Mouse (Mus musculus) liver, embryonic 16.5 days (tissue): Measurements from ENCODE around the gene Mllt10. TPM values are rescaled to one million over a fixed set of nuclear protein-coding genes. Genes with fewer than 3 reads are reported as not detected.

ENCODE experiments used
- ATAC-seq: fragments of 200-750 bp; cut with Nextera tagmentation; 2 replicates; pipeline ENCODE4 v1.8.0; 2017; ENCODE audit warnings: low read depth, mild to moderate bottlenecking, moderate number of reproducible peaks, moderate library complexity
- H3K27ac ChIP-seq: fragments of 300-500 bp; sonication (generic); 2 replicates; pipeline ENCODE4 v1.5.1; 2014; ENCODE audit warnings: mild to moderate bottlenecking, low read length
- H3K27me3 ChIP-seq: fragments of 300-500 bp; sonication (generic); 2 replicates; pipeline ENCODE4 v1.6.1; 2014; ENCODE audit warnings: low read depth, low read length, mixed read lengths; ENCODE audit not compliant: control insufficient read depth, insufficient read depth
- H3K36me3 ChIP-seq: fragments of 300-500 bp; sonication (generic); 2 replicates; pipeline ENCODE4 v1.6.1; 2014; ENCODE audit warnings: mild to moderate bottlenecking; ENCODE audit not compliant: control insufficient read depth, insufficient read depth
- H3K4me1 ChIP-seq: fragments of 300-500 bp; sonication (generic); 2 replicates; pipeline ENCODE4 v1.6.1; 2014; ENCODE audit warnings: low read depth, low read length, mixed read lengths; ENCODE audit not compliant: control insufficient read depth
- H3K4me2 ChIP-seq: fragments of 300-500 bp; sonication (generic); 2 replicates; pipeline ENCODE4 v1.6.1; 2014; ENCODE audit warnings: low read depth, low read length, mixed read lengths
- H3K4me3 ChIP-seq: fragments of 300-500 bp; sonication (generic); 2 replicates; pipeline ENCODE4 v1.5.1; 2014; ENCODE audit warnings: low read depth, mild to moderate bottlenecking, low read length
- H3K9ac ChIP-seq: fragments of 300-500 bp; sonication (generic); 2 replicates; pipeline ENCODE4 v1.6.1; 2014; ENCODE audit warnings: low read depth, low read length
- H3K9me3 ChIP-seq: fragments of 300-500 bp; sonication (generic); replicated peaks from 2 replicates; pipeline ENCODE4 v1.6.1; 2016; ENCODE audit warnings: low read length; ENCODE audit not compliant: control insufficient read depth
- WGBS: fragments of 180-500 bp; shearing (Covaris S2); extraction: QIAGEN DNeasy Blood & Tissue Kit; methylation state at CpG from one replicate; pipeline ENCODE4 v1.1.7; 2014; ENCODE audit not compliant: insufficient replicate concordance; 5-methylcytosine and 5-hydroxymethylcytosine counted together
- polyA plus RNA-seq: library from polyadenylated mRNA; unstranded; fragments of >200 nt; fragmentation: Nextera tagmentation; extraction: Ambion mirVana; gene quantifications from 2 replicates; pipeline ENCODE4 v1.2.1, GENCODE M21; 2015

The Mllt10 gene
- polyA plus RNA-seq, 1 experiment from 2014 or later: 23.8 TPM

DNA sequence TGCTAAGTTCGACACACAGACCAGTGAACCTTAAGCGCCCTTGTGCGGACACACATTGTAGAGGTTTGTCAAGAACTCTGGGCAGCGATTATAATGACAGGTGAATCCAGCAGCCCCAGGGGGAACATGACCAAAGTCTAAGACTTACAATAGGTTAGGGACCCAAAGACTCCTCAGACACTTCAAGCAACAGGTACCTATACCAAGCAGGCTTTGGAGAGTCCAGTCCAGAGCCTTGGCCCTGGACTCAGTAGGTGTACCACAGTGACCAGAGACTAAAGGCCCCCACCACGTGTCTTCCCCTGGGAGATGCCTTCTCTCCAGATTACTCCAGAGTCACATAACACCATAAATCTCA lies 22.5 kb upstream of the Mllt10 start:
- Histone ChIP-seq H3K36me3 (no peaks in the 10 kb centered on the region), H3K9me3 (no peaks in the 10 kb centered on the region), H3K4me1 (peaks cover 13% of the 10 kb centered on the region), H3K27ac (no peak overlapping the region), H3K4me3 (no peak overlapping the region), H3K9ac (no peak overlapping the region), H3K4me2 (no peak overlapping the region), H3K27me3 (peaks cover 74% of the 10 kb centered on the region)
- no peak for ATAC-seq
- 63% methylated on average over 5 of the region's 5 CpGs for WGBS

- no peak overlapping the region for H3K4me3 ChIP-seq
- ATAC-seq: no peak
- H3K9me3 ChIP-seq: no peaks in the 10 kb centered on the region
- H3K36me3 ChIP-seq: no peaks in the 10 kb centered on the region
- H3K4me2 ChIP-seq: no peak overlapping the region
- H3K27me3 ChIP-seq: peaks cover 70% of the 10 kb centered on the region
- H3K9ac ChIP-seq: no peak overlapping the region
- peaks cover 6% of the 10 kb centered on the region for H3K4me1 ChIP-seq
- 62% methylated on average over 10 of the region's 10 CpGs for WGBS
- no peak overlapping the region for H3K27ac ChIP-seq
Observed at GRCm38 (mm10) chr2:18033166-18034108, 21.6 kb upstream of the Mllt10 start.

GRCm38 (mm10) chr2:18034371-18035250 lies 20.4 kb upstream of the Mllt10 start:
- ATAC-seq: no peak
- no peaks in the 10 kb centered on the region; the same call in none of the 2 replicates for H3K4me1 ChIP-seq
- no peaks in the 10 kb centered on the region for H3K9me3 ChIP-seq
- H3K27me3 ChIP-seq: peaks cover 73% of the 10 kb centered on the region
- no peak overlapping the region for H3K9ac ChIP-seq
- H3K4me3 ChIP-seq: no peak overlapping the region
- H3K27ac ChIP-seq: no peak overlapping the region
- no peak overlapping the region for H3K4me2 ChIP-seq
- H3K36me3 ChIP-seq: no peaks in the 10 kb centered on the region
- WGBS: 66% methylated on average over 10 of the region's 10 CpGs

GRCm38 (mm10) chr2:18037491-18037890 lies 17.5 kb upstream of the Mllt10 start, which contains the start of gene A930004D18Rik:
A930004D18Rik (minus strand) TSS chr2:18037737.
- H3K4me2 ChIP-seq: no peak within 1 kb of the TSS
- H3K27ac ChIP-seq: no peak within 1 kb of the TSS
- peaks cover 63% of the 10 kb centered on the region for H3K27me3 ChIP-seq
- H3K36me3 ChIP-seq: no peaks in the 10 kb centered on the region
- no peak within 1 kb of the TSS for H3K4me3 ChIP-seq
- no peak within 1 kb of the TSS for H3K9ac ChIP-seq
- H3K9me3 ChIP-seq: no peaks in the 10 kb centered on the region
- no peak for ATAC-seq
- WGBS: 18% methylated on average over 2 of the region's 2 CpGs
- H3K4me1 ChIP-seq: peaks cover 3% of the 10 kb centered on the region

- Histone ChIP-seq H3K4me3 (no peak overlapping the region), H3K27ac (no peak overlapping the region), H3K4me2 (no peak overlapping the region), H3K36me3 (no peaks in the 10 kb centered on the region), H3K9me3 (no peaks in the 10 kb centered on the region), H3K4me1 (peaks cover 3% of the 10 kb centered on the region), H3K27me3 (peaks cover 58% of the 10 kb centered on the region), H3K9ac (no peak overlapping the region)
- ATAC-seq: no peak
- WGBS: 51% methylated on average over 3 of the region's 3 CpGs
Observed at GRCm38 (mm10) chr2:18038141-18038752, 16.8 kb upstream of the Mllt10 start.

GRCm38 (mm10) chr2:18038895-18039371 lies 16.1 kb upstream of the Mllt10 start:
- Histone ChIP-seq H3K4me3 (no peak overlapping the region), H3K36me3 (no peaks in the 10 kb centered on the region), H3K27ac (no peak overlapping the region), H3K9ac (no peak overlapping the region), H3K27me3 (peaks cover 54% of the 10 kb centered on the region), H3K4me1 (peaks cover 3% of the 10 kb centered on the region), H3K4me2 (no peak overlapping the region), H3K9me3 (no peaks in the 10 kb centered on the region)
- ATAC-seq: no peak
- 72% methylated on average over 10 of the region's 10 CpGs for WGBS

- 26% methylated on average over 46 of the region's 46 CpGs for WGBS
- no peaks in the 10 kb centered on the region for H3K36me3 ChIP-seq
- H3K9ac ChIP-seq: peak overlapping the region; percentile 38; the same call in 1 of the 2 replicates
- no peaks in the 10 kb centered on the region for H3K9me3 ChIP-seq
- 0 out of 2 replicates have a peak, but pooled peaks have one; percentile 19 for ATAC-seq
- H3K27ac ChIP-seq: no peak overlapping the region
- H3K27me3 ChIP-seq: peaks cover 50% of the 10 kb centered on the region
- peak overlapping the region; percentile 45 for H3K4me2 ChIP-seq
- peaks cover 3% of the 10 kb centered on the region for H3K4me1 ChIP-seq
- H3K4me3 ChIP-seq: 0 out of 2 replicates have a peak overlapping the region, but pooled peaks have one; percentile 3
Observed at GRCm38 (mm10) chr2:18039566-18040290, 15.3 kb upstream of the Mllt10 start.
